Mouse (Mus musculus) cerebellum, adult 18-20 months (tissue): Measurements from ENCODE around the gene Aspa.
"Not testable (repeated sequence)": the region's sequence is repeated elsewhere in the genome, so short reads cannot be mapped to it uniquely, and the experiment has no call there.

Experiments
- DNase-seq, 2 experiments: peaks; one replicate each; pipeline ENCODE4 v3.0.0; 2021

Aspa gene

DNA sequence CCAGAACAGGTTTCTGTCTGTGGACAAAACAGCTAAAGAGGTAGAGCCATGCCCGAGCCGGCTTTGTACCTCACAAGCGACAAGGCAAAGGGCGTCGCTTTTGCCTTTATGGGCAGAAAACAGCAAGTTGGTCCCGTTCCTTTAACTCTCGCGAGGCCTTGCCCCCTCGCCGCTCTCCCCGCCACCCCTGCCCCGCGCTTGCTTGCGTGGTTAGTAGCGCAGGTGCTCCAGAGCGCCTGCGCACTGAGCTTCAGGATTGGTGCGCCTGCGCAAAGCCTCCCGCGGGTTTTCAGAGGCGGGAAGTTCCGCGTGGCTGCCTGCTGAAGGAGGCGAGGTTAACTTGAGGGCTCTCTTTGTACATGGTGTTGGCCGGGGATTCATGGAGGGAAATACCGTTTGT, at the start of gene Aspa, which contains the start of the genes Gm49340 and Spata22:
Gene Aspa (minus strand): TSS at position 155 of the 400 bp plus-strand sequence.
Gene Gm49340 (plus strand): TSS at position 300 of the 400 bp plus-strand sequence.
Gene Spata22 (plus strand): TSS at position 300 of the 400 bp plus-strand sequence.
- no peak for DNase-seq

- no peak for DNase-seq
Measured at GRCm38 (mm10) chr11:73370946-73371345, 41.5 kb upstream of the Aspa start, which contains the start of gene Olfr376. Gene Olfr376 (plus strand): TSS chr11:73371246.

DNA sequence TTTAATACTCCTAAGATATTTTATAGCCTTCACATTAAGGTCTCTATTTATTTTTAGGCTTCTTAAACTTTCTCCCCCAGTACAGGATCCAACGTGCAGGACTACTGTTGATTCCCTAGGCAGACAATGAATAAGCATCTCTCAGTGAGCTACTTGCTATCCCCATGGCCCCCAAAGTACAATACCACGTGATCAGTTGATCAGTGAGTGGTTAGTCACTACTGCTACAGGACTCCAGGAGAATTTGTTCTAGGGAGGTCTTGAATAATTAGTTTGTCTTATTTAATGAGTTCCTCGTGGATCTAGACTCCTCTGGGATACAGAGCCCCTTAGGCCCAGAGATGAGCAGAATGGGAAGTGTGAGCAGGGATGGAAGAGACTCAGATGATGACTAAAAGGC, 21.1 kb upstream of the Aspa start, which contains the start of gene Olfr20:
Gene Olfr20 (plus strand): TSS at position 301 of the 400 bp plus-strand sequence.
- no peak for DNase-seq

- no peak for DNase-seq
Measured at GRCm38 (mm10) chr11:73336919-73337318, 7.5 kb upstream of the Aspa start.

GRCm38 (mm10) chr11:73333357-73333756, 4.0 kb upstream of the Aspa start:
- DNase-seq = no peak

DNA sequence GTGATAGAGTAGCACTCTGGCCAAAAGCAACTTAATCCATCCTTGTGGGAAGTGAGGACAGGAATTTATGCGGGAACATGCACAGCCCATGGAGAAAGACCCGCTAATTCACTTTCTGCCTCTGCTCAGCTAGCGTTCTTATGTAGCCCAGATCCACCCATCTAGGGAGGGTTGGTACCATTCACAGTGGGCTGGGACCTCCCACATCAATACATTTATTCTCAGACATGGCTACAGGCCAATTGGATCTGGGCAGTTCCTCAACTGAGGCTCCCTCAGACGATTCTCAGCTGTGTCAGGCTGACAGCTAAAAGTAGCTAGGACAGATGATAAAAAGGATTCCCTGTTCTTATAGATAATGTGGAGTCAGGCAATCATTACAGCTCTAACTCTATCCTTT, 2.0 kb downstream of the Aspa start:
- no peak for DNase-seq

DNA sequence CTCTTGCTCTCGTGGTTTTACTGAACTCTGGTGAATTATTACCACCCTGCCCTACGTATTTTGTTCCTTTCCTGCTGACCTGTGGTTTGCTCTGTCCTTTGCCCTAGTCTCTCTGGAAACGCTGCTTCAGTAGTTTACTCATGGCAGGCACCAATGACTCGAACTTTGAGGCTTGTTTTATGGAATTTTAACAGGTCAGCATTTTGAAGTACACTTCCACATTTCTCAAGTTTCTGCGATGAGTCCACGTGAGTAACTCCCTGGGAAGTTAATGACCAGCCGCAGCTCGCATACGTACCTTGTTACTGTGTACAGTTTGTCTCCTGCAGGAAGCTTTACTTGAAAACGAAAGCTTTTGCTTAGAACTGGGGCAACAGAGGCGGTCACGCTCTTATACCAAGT, 2.9 kb downstream of the Aspa start:
- no peak for DNase-seq

GRCm38 (mm10) chr11:73323906-73324830, 5.2 kb downstream of the Aspa start:
- no peak for DNase-seq

GRCm38 (mm10) chr11:73321064-73321463, 8.3 kb downstream of the Aspa start:
- DNase-seq = not testable (repeated sequence)

GRCm38 (mm10) chr11:73318581-73318980, 10.8 kb downstream of the Aspa start:
- not testable (repeated sequence) for DNase-seq

- DNase-seq = no peak
Measured at GRCm38 (mm10) chr11:73315961-73316360, 13.4 kb downstream of the Aspa start.

GRCm38 (mm10) chr11:73303123-73303522, 26.3 kb downstream of the Aspa start:
- no peak for DNase-seq

DNA sequence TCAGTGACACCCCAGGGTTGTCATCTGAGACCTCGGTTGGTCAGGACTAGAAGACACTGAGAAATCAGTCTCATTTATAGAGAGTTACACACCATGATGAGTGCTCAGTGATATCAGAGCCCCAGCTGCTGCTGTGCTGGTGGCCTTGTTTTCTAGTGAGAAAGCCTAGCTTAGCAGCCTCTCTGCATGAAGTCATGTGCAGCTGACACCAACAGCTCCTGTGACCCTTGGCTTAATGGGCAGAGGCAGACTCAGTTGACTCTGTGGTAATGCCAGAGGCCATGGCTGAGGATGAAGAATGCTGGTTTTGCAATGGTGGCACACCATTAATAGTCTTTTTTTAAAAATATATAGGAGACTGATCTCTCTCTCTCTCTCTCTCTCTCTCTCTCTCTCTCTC, 39.8 kb downstream of the Aspa start:
- no peak for DNase-seq

GRCm38 (mm10) chr11:73284351-73284750, 45.0 kb downstream of the Aspa start:
- peak in 1 of 2 experiments; percentile 11 for DNase-seq

- DNase-seq = no peak
Measured at GRCm38 (mm10) chr11:73283926-73284325, 45.5 kb downstream of the Aspa start.

DNA sequence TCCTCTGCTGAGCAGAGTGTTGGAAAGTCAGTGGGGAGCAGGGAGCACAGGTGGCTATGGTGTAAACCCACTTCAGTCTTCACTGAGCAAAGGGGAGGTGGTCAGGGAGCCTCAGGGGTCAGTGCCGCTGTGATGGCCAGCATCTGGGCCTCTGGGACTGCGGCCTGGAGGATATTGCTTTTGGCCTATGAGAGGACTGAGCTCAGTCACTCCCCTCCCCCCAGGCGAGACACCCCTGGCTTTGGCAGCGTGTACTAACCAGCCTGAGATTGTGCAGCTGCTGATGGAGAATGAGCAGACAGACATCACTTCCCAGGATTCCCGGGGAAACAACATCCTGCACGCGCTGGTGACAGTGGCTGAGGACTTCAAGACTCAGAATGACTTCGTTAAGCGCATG, 46.0 kb downstream of the Aspa start:
- no peak for DNase-seq

GRCm38 (mm10) chr11:73281528-73282027, 47.8 kb downstream of the Aspa start:
- DNase-seq = peak; percentile 53 to 57

- DNase-seq = no peak
Measured at GRCm38 (mm10) chr11:73280710-73281109, 48.7 kb downstream of the Aspa start.

- DNase-seq = no peak
Measured at GRCm38 (mm10) chr11:73274821-73275220, 54.6 kb downstream of the Aspa start.

DNA sequence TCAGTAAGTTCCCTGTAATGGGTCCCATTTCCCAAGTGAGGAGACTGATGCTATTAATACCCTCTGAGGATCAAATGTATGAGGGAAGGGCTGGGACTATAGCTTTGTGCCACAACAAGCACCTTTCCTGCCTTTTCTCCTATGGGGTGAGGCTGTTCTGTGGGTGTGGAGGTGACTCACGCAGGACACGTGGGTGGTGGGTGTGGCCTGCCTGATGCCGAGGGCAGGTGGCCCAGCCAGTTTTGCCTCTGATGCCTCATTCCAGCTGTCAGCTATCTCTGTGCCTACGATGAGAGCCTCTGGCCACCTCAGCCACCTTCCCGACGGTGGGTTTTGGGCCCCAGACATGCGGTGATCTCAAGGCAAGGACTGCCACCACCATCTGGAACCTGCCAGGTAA, 62.1 kb downstream of the Aspa start, which contains the start of gene Trpv3:
Gene Trpv3 (plus strand): TSS at position 122 of the 400 bp plus-strand sequence.
- DNase-seq = no peak

- no peak for DNase-seq
Measured at GRCm38 (mm10) chr11:73261385-73261784, 68.0 kb downstream of the Aspa start.

- no peak for DNase-seq
Measured at GRCm38 (mm10) chr11:73260457-73260856, 68.9 kb downstream of the Aspa start.

DNA sequence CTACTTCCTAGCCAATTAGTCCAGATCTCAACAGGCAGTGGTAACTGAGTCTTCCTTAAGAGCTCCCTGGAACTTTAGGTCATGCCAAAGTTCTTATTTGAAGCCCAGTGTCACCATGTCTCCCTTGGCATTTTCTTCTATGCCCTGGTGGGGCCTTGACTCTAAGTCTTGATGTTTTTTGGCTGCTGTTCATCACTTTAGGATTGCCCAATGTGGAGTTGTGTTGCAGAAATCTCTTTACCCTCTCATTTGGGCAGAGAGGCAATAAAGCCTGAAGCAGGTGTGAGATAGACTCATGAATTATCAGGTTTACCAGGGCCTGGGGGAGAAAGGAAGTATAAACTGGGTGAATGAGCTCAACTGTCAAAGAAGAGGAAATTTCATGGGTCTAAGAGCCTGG, 70.7 kb downstream of the Aspa start:
- no peak for DNase-seq
